Mouse (Mus musculus): ENCODE results near the gene Adam8.

The Adam8 gene

DNA sequence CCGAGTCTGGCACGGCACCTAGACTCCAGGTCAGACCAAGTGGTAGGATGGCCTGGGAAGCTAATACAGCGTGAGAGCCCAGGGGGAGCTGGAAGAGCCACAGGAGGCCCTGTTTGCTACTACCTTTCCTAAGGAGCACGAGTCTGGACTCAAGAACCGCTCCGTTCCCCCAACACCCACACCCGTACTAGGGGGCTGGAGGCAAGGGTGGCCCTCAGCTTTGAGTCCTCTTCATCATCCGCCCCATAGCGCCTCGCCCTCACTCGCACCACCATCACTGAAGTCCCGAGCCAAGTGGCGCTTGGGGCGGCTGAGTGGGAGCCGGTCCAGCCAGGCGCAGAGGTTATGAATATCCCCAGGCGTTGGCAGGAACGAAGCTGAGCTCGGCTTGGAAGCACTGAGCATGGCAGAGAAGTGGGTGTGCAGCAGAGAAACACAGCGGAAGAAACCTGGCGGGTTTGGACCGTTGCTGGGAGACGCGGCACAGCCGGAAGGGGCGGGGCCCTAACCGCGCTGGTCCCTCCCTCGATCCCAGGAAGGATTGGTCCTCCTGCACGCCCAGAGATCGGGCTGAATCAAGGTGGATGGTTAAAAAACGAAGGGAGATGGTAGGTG, 14.0 kb downstream of the Adam8 start, which contains the start of gene 6430531B16Rik:
Gene 6430531B16Rik, minus strand, starts transcription at position 478 of the 615 bp plus-strand sequence.
- DNase-seq, result peak; percentile 76 to 86

DNA sequence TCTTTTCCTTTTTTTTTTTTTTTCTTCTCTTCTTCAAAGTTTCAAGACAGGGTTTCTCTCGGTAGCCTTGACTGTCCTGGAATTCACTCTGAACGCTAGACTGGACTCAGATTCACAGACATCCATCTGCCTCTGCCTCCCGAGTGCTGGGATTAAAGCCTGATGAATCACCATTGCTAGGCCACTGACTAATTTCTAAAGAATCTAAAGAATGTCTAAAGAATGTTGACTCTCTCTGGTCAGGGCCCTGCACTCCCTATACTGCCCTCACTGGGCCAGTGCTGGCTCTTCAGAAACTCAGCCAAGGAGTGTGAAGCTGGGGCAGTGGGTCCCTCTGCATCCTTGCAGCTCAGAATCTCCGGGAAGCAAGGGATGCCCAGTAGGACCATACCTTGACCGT, 16.9 kb downstream of the Adam8 start:
- no peak for DNase-seq

DNA sequence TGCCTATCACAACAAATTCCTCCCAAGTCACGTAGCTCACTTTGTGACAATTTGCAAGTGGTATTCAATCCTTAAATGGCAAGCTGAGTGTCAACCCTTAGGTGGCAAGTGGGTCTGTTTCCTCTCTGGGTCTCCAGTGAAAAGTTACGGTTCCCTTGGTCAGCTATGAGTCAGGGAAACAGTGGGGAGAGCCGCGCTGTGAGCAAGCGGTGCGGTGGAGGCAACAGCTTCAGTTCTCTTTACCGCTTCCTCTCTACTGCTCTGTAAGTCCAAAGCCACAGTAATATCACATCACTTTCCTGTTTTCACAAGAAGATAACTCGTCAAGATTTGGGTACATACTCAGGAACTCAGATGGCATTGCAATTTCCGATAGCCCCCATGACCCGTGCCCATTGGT, 18.1 kb downstream of the Adam8 start:
- DNase-seq, result no peak

DNA sequence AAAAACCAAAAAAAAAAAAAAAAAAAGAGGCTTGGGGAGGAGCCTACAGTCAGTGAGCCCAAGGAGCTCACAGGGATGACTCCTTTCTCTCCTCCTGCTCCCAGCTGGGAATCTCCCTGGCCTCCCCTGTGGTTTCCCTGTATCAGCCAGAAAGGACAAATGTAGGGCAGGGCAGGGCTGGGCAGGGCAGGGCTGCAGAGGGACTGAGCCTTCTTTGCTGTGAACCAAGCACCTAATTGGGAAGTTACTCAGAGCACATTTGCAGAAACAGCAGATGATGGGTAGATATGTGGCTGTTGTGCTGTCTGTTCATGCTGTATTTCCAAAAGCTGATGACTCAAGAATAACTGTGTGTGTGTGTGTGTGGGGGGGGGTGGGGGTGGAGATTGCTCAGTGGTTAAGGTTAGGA, 19.4 kb downstream of the Adam8 start:
- no peak for DNase-seq

DNA sequence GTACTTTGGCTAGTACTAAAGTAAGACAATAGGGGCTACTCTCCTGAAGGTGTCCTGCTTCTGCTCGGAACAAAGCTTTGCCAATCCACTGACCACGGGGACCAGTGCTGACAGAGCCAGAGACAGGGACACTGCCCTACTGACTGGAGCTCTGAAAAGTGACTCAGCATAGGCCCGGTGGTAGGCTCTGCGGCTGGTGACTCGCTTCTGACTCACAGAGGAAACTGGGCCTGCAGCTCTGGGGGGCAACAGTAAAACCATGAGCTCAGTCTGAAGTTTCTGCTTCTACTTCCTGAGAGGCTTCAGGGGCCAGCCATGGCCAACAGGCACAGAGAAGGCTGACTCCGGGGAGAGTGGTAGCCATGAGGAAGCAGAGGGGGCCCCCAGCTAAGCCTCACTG, 20.9 kb downstream of the Adam8 start:
- no peak for DNase-seq

DNA sequence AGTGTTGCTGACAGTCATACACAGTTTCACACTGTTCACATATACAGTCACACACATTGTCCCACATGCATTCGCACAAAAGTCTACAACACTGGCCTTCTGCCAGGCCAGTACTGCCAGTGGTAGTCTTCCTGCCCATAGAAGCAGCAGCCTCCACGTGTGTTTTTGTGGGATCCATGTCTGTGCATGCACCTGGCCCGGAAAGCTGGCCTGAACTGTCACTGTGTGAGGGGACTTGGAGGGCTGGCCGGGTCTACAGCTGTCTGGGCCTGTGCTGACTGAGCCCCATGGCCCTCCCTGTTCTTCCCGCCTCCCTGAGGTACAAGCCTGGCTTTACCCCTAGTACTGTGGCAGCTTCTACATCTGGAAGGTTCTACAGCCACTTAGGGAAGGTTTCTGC, 21.4 kb downstream of the Adam8 start:
- DNase-seq, result no peak

DNA sequence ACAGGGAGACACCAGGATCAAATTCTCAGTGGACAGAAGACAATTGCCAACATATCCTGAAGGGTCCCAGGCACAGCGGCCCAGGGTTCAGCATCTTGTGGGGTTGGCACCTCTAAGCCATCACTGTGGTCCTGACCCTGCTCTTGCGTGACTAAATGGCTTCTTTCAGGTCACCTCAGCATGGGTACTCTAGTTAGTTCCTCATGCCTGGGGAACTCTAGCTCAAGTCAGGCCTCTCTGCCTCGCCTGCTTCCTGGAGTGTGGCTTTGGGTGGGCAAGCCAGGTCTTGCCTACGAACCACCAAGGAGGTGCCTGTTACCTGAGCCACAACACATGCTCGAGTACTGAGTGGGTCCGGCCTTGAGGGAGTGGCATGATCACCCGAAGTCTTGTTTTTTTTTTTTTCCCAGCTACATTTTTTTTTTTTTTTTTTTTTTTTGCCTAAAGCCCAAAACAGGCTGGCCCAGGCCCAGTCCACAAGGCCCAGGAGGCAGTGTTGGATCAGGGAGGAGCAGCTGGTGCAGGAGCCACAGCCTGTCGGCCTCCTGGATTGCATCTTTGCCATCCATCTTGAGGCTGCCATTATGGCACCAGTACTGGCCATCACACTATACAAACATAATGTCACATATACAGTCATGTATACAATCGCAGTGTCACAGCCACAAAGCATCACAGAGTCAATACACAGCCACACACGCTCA, 22.0 kb downstream of the Adam8 start:
- DNase-seq, result no peak

DNA sequence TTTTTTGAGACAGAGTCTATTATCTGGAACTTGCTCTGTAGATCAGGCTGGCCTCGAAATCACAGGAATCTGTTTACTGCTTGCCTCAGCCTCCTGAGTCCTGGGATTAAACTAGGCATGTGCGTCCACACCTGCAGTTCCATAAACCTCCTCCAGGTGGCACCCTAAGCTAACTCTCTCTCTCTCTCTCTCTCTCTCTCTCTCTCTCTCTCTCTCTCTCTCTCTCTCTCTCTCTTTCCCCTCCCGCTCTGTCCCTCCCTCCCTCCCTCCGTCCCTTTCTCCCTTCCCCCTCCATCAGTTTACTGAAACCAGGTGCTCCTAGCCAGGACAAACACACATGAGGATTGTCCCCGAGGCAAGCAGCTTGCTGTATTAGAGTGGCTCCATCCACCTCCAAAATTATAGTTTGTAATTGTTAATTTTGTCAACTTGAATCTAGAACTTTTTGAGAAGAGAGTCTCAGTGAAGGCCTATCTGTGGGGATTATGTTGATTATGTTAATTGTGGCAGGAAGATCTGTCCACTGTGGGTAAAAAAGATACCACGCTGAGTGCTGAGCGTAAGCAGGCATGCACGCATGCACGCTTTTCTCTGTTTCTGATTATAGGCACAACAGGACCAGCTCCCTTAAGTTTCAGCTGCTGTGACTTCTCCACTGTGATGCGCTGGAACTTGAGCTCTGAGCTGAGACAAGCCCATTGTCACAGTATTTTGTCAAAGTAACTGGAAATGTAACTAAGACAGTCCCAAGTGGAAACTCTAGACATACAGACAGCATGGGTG, 22.8 kb downstream of the Adam8 start:
- DNase-seq, result peak; percentile 86 to 91

DNA sequence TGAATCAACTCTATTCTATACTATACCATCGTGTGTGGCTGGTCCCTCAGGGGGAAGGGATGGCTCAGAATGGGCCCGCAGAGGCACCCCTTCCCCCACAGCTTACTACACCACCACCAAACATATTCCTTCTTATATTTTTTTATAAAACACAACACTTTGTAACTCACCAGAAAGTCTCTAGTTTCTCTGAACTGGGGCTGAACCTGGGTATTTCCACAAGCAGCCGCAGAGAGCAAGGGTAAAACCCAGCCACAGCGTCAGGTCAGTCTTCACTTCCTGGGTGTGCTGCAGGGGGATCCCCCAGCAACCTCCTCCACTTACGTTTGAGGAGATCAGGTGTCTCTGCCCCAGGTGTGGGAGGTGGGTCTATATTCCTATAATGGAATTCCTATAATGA, 23.9 kb downstream of the Adam8 start:
- DNase-seq, result no peak

DNA sequence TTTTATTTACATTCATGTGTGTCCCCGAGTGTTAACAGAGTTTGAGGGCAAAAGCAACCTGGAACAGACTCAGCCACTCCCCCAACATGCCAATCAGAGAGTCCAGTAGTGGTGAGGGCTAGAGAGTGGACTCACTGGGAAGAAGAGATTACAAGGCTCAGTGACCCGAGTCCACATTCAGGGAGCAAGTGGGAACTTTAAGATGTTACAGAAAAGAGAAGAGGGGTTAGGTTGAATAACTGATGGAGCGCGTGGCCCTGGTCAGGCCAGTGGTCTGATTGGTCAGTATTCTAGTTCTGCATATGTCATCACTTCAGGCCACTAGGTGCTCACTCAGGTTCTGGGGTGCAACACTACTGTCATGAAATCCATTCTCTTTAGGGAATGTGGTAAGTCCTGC, 25.2 kb downstream of the Adam8 start:
- DNase-seq, result no peak

DNA sequence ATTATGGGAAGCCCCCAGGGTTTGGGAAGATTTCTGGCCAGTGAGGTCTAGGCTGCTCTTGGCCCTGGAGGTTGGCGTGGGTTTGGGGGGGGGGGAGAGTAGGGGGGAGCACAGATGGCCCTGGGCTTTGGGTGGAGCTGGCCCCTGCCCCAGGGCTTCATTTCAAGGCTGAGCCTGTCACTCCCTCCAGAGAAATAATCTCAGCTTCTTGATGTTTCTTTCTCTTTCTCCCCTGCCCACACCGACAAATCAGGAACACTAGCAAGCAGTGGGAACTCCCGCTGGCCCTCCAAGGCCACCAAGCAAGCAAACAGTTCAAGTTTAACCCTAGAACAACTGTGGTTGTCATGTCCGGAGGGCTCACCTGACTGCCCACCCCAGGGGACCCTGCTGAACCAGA, 28.5 kb downstream of the Adam8 start:
- no peak for DNase-seq

DNA sequence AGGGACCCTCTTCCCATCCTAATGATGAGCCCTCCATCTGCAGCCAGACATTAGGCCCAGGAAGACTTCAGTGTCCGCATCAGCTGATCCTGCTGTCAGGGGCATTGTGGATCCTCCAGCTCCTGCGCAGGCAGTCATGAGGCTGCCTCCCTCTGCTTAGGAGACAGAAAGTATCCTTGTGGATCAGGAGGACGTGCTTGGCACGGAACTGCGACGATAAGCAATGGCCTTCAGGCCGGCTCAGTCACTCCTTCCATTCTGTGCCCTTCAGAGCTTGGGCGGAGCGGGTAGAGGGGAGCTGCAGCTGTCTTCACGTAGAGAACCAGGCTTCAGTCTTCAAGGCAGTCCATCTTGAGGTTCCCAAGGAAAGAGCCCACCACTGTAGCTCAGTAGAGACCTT, 31.2 kb downstream of the Adam8 start:
- DNase-seq, result no peak

DNA sequence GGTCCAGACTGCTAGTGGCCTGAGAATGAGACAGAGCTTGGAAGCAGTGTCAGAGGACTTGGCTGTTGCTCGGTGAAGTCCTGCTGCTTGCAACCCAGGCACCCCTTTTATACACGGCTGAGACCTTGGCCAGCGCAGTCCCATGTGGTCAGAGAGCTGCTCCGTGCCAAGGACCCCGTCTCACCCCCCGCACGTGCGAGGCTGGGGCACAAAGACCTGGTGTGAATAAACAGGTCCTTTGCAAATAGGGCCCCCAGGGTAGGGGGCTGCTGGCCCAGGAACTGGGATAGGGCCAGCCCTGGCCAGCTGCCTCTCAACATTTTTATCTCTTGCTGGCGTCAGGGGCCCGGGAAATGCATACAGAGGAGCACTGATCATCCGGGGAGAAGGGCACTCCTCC, 34.4 kb downstream of the Adam8 start:
- DNase-seq, result no peak

DNA sequence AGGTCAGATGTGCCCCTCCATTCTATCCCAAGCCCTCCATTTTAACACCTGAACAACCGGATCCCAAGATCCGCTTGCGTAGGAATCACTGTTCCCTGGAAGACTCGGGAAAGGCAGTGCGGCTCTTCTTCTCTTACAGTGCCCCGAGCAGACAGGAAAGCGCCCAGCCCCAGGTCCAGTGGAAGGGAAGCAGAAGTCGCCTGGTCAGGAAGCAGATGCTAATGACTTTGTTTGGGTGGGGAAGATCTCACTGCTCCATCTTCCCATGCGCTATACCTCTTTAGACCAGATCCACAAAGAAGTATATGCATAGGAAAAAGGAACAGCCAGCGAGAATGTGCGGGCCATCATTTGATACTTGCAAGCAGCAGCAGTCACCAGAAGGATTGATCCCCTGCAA, 34.9 kb downstream of the Adam8 start:
- DNase-seq, result no peak

DNA sequence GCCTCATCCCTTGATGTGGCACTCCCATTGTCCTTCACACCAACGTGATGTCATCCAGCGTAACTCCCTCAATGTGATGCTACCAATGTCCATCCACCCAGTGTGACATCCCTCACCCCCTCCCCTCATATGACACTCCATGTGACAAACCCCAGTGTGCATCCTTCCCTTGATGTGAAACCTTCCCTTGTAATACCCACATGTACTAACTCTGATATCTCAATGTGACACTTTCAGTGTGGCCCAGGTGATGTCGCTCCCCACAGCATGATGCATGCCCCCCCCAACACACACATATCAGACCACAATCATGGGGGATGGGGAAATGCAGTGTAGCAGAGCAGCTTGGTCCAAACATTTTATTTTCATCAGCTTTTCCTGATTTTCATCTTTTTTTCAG, 35.7 kb downstream of the Adam8 start:
- DNase-seq, result no peak

DNA sequence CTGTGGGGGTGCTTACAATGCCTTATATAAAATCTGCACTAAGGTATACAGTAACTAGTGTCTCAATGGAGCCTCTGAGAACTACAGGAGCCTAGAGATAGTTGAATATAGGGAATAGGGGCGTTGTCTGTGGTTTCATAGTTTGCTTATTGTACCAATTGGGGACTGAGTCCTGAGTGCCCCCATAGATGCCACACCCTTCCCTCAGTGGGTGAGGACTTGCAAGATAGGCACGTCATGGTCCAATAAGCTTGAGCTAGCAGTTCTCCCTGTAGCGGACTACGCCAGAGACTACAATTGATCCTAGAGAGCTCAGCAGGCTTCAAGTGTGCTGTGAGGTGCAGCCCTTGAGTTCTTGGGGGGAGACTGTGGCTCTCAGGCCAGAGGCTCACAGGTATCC, 36.9 kb downstream of the Adam8 start:
- DNase-seq, result no peak

DNA sequence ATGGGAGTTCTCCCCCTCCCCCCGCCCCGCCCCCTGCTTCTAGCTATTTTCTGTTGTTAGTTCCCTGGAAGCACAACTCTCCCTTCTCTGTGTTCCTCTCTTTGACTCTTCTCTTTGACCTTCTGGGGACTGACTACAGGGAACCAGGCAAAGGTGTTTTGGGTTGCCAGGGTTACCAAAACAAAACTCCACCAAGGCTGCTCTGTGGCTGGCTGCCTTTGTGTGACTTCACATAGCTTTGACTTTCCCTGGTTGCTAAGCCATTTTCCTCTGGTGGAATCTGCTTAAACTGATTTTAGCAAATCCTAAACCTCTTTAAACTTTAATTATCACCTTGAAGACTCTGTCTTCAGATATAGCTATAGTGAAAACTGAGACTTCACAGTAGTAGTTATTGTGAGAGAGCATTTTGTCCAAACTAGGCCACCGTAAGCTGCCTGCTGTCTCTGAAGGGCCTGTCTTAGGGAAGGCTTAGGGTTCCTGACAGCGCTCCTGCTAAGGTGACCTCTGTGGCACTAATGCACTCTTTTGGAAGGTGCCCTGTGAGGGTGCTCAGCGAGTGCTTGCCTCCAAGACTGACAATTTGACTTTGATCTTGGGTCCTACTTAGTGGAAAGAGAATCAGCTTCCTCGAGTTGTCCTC, 40.2 kb downstream of the Adam8 start:
- no peak for DNase-seq

DNA sequence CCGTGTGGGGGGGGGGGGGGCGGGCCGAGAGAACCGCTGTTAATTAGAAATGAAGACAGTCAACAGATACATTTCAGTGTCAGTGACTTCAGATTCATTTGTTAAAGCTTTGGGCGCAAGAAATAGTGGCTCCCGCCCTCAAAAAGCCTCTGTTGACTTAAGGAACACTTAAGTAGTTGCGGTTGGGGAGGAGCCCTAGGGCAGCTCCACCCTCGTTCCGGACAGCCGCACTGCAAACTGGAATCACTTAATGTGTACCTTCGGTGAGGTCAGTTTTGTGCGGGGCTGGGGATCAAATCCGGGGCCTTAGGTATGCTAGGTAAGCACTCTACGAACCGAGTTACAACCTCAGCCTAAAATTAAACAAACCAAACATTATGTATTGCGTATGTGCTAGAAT, 41.3 kb downstream of the Adam8 start:
- DNase-seq, result no peak

DNA sequence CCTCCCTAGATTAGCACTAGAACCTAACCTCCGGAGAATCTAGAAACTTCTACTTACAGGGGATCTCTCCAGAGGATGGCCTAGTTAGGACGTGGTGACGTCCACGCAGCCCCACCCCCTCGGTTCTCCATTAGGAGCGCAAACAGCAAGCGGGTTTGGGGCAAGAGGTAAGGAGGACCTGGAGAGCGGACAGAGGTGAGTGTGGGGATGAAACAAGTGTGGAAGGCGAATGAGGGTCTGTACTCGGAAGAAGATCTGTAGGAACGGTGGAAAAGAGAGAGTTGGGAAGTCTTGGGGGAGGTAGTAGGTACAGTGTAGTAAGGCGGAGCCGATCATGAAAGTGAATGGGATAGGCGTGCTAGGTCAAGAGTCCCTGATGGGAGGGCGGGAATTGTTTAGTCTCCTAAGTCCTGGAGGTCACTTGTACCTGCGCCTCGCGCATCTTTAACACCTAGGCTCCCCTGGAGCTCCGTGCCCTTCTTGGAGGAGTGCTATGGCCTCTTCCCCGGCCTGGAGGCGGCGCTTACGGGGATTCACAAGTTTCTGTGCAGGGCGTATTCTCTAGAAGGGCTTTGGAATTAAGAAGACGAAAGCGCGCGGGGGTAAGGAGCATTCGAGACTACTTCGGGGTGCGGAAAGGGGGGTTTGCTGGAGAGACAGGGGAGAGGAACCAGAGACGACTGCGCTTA, 41.9 kb downstream of the Adam8 start:
- DNase-seq, result no peak

DNA sequence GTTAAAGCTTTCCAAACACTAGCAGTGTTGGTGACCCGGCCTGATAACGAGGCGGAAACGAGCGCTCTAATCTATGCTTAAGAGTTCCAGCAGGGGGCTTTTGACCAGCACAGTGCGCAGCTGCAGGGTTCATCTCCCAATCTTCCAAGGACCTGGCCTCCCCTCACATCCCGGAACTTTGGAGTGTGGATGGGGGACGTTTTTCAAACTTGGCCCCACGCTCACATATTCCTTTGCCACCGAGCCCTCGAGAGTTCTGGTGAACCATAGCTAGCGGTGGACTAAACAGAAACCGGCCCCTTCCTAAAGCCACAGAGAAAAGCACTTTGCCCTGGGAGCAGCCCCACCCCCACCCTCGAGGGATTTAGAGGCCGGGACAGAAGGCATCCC, 42.5 kb downstream of the Adam8 start:
- DNase-seq, result no peak

DNA sequence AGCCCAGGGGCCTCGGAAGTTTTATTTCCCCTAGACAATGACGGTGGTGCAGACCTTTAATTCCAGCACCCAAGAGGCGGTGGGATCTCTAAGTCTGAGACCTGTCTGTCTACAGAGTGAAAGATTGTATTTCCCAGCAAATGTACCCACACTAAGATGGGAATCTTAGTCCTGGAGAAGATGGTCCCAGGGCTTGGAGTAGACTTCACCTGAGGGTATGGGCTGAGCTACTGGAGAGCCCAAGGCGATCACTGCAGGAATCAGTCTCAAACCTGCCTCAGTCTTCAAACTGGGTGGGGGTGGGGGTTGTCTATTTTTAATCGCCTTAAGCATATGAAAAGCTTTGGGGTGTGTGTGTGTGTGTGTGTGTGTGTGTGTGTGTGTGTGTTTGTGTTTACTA, 46.3 kb downstream of the Adam8 start:
- no peak for DNase-seq

DNA sequence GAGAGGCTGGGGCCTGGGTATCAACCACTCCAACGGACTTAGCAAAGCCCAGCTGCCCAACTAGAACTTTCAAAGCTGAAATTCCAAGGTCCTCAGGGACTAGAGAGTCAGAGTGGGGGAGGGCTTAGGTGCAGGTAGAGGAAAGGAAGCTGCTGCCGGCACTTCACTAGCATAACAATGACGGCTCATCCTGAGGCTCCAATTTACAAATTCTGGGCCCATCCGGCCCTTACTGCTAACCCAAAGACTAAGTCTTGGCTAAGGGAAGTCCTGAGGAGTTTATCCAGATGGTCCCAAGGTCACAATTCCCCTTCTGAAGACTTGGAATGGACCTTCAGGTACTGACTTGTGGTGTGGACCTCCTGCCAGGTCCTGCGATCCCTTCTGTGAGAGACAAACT, 46.8 kb downstream of the Adam8 start:
- DNase-seq, result no peak

Data from cerebellum, postnatal 36 days (tissue).